Mouse (Mus musculus) activated CD4-positive, CD25-positive, alpha-beta regulatory T cell, adult 4 months (primary cell): ENCODE results near the gene Iqgap2. TPM values are rescaled to one million over a fixed set of nuclear protein-coding genes. Genes with fewer than 3 reads are reported as not detected.

Experiments
- polyA plus RNA-seq, 2 experiments: library from polyadenylated mRNA; unstranded; fragments of 100-300 nt; shearing (Covaris generic); gene quantifications; one replicate each; pipeline ENCODE4 v1.2.1; 2017

Gene Iqgap2
- polyA plus RNA-seq, 2 experiments from 2014 or later = 16.6 to 17.1 TPM

Other genes with a start within 250 kb of the Iqgap2 start
- 1 to 10 TPM; 8.3 to 9.3 TPM for gene F2rl2, start 195.1 kb downstream of the Iqgap2 start, polyA plus RNA-seq
- gene Gm20075, start 189.5 kb upstream of the Iqgap2 start, polyA plus RNA-seq = 10 to 100 TPM; 15.7 to 16.8 TPM
- not detected for gene Gm17190, start 190.1 kb upstream of the Iqgap2 start, polyA plus RNA-seq
- gene Sv2c, start 240.7 kb upstream of the Iqgap2 start, polyA plus RNA-seq = 1 to 10 TPM; 2.7 to 2.9 TPM